Mouse (Mus musculus): ENCODE results near the gene Plp2.
A peak's percentile ranks its signal among the peaks of the same experiment; 100 is the strongest.
"Not testable (repeated sequence)": the region's sequence is repeated elsewhere in the genome, so short reads cannot be mapped to it uniquely, and the experiment has no call there.

Gene Plp2

GRCm38 (mm10) chrX:7670921-7671623 lies at the start of gene Plp2:
Gene Plp2 (minus strand): TSS chrX:7671390.
- peak; percentile 41 for DNase-seq (ENCODE audit: low spot score)

- not testable (repeated sequence) for DNase-seq (ENCODE audit: low spot score)
Measured at GRCm38 (mm10) chrX:7716058-7716457, 44.9 kb upstream of the Plp2 start.

GRCm38 (mm10) chrX:7714135-7714899 lies 43.1 kb upstream of the Plp2 start, which contains the start of gene Wdr45:
Gene Wdr45 (plus strand): TSS chrX:7714333.
- peak; percentile 93 for DNase-seq (ENCODE audit: low spot score)

GRCm38 (mm10) chrX:7713764-7714134 lies 42.6 kb upstream of the Plp2 start:
- not testable (repeated sequence) for DNase-seq (ENCODE audit: low spot score)

- DNase-seq (ENCODE audit: low spot score) = peak; percentile 82
Measured at GRCm38 (mm10) chrX:7696954-7697381, 25.8 kb upstream of the Plp2 start, which contains the start of gene Gpkow. Gene Gpkow (plus strand): TSS chrX:7697131.

GRCm38 (mm10) chrX:7696520-7696919 lies 25.3 kb upstream of the Plp2 start:
- no peak for DNase-seq (ENCODE audit: low spot score)

- DNase-seq (ENCODE audit: low spot score) = no peak
Measured at GRCm38 (mm10) chrX:7692862-7693261, 21.7 kb upstream of the Plp2 start.

GRCm38 (mm10) chrX:7690486-7690885 lies 19.3 kb upstream of the Plp2 start:
- no peak for DNase-seq (ENCODE audit: low spot score)

- DNase-seq (ENCODE audit: low spot score) = no peak
Measured at GRCm38 (mm10) chrX:7688321-7688720, 17.1 kb upstream of the Plp2 start.

GRCm38 (mm10) chrX:7680864-7681263 lies 9.7 kb upstream of the Plp2 start, which contains the start of gene Magix:
Gene Magix (minus strand): TSS chrX:7681251.
- no peak for DNase-seq (ENCODE audit: low spot score)

- DNase-seq (ENCODE audit: low spot score) = no peak
Measured at GRCm38 (mm10) chrX:7680057-7680412, 8.8 kb upstream of the Plp2 start.

- DNase-seq (ENCODE audit: low spot score) = peak; percentile 82
Measured at GRCm38 (mm10) chrX:7679405-7680056, 8.3 kb upstream of the Plp2 start.

- DNase-seq (ENCODE audit: low spot score) = no peak
Measured at GRCm38 (mm10) chrX:7678986-7679385, 7.8 kb upstream of the Plp2 start.

- DNase-seq (ENCODE audit: low spot score) = no peak
Measured at GRCm38 (mm10) chrX:7675001-7675380, 3.8 kb upstream of the Plp2 start.

GRCm38 (mm10) chrX:7674284-7675000 lies 3.3 kb upstream of the Plp2 start:
- no peak for DNase-seq (ENCODE audit: low spot score)

- no peak for DNase-seq (ENCODE audit: low spot score)
Measured at GRCm38 (mm10) chrX:7673578-7674281, 2.5 kb upstream of the Plp2 start.

- no peak for DNase-seq (ENCODE audit: low spot score)
Measured at GRCm38 (mm10) chrX:7672739-7673138, 1.5 kb upstream of the Plp2 start.

GRCm38 (mm10) chrX:7670390-7670881 lies 754 bp downstream of the Plp2 start:
- DNase-seq (ENCODE audit: low spot score) = peak; percentile 58

GRCm38 (mm10) chrX:7665739-7666502 lies 5.3 kb downstream of the Plp2 start:
- no peak for DNase-seq (ENCODE audit: low spot score)

- DNase-seq (ENCODE audit: low spot score) = no peak
Measured at GRCm38 (mm10) chrX:7664791-7665190, 6.4 kb downstream of the Plp2 start.

- DNase-seq (ENCODE audit: low spot score) = no peak
Measured at GRCm38 (mm10) chrX:7662936-7663335, 8.3 kb downstream of the Plp2 start.

Data from ovary, adult 18-20 months (tissue).